Mouse (Mus musculus) layer of hippocampus, adult 18-20 months (tissue): ENCODE results near the gene Mpig6b. TPM values are rescaled to one million over a fixed set of nuclear protein-coding genes. Genes with fewer than 3 reads are reported as not detected.

ENCODE experiments used
- DNase-seq, 2 experiments: peaks; one replicate each; pipeline ENCODE4 v3.0.0; 2022; ENCODE audit warnings: low spot score in 2 of 2
- total RNA-seq, 2 experiments: library from RNA; stranded (reverse); gene quantifications; 2 replicates each; pipeline ENCODE4 v1.2.3; 2021

The Mpig6b gene
- total RNA-seq, 2 experiments from 2014 or later = not detected

DNA sequence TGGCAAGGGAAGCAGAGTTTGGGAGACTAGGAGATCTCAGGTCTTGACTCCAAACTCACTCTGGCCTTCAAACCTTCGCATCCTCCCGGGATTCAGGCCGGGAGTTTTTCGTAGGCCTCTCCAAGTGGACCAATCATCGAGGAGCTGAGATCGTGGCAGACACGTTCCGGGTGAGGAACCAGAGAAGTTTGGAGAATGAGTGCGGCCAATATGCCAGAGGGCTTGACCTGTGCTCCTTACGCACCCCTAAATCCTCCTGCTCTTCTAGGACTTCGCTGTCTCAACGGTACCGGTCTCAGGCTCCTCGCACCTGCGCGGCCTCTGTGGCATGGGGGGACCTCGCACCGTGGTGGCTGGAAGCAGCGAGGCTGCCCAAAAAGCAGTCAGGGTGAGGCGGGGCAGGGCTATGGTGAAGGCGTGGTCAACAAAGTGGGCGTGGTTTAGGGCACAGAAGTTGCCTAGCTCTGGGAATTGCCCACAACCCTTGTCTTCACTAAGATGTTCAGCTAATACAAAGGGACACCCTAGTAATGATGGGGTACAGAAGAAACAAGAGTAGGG lies 5.2 kb downstream of the Mpig6b start:
- no peak for DNase-seq

DNA sequence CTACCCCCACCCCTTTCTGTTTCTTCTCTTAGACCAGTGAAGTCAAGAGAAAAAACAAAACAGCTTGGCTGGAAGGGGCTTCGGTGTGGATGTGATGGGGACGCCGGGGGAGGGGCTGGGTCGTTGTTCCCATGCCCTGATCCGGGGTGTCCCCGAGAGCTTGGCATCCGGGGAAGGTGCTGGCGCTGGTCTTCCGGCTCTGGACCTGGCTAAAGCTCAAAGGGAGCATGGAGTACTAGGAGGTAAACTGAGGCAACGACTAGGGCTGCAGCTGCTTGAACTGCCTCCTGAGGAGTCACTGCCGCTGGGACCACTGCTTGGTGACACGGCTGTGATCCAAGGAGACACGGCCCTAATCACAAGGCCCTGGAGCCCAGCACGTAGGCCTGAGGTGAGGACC lies 5.9 kb downstream of the Mpig6b start:
- no peak for DNase-seq

DNA sequence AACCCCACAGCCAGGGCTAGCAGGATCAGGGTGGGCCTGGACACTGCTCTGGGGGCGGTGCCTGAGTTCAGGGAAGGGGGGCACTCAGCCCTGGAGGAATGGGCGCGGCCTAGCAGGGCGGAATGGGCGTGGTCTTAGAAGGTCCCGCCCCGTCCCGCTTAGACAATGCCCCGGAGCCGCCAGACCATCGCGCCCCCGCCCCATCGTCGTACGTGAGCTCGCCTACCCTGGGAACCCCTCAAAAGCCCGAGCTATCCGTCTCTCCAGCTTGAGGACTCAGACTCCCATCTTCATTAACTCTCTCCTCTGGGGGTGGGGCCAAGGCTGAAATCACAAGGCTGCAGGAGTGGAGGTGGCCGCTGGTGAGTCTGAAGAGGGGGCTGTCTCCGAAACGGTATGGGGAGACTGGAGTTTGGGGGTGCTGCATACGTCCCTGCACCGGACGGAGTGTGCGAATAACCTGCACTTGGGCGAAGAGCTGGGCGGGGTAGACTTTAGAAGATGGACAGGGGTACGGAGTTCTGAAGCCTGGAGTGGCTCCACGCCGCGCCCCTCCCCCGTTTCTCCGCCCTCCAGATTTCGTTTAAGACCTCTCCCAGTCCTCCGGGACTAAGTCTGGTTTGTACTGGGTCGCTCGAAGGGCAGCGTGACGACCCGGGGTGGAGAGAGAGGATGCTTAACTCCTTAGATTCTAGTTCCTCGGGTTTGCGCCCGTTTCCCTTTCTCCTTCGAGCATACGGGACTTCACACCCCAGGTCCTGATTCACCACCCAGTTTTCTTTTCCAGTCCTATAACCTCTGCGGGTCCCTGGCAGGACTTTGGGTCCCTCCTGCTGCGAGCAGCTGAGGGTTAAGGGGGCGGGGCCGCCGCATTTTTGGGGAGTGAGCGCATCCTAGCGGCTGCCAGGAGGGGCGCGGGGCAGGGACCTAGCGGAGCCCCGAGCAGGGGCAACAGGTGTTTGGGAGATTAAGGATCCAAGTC lies 6.8 kb downstream of the Mpig6b start, which contains the start of gene Ddah2:
Gene Ddah2, plus strand, starts transcription at position 125 of the 982 bp plus-strand sequence.
- DNase-seq = peak; percentile 39 to 66

DNA sequence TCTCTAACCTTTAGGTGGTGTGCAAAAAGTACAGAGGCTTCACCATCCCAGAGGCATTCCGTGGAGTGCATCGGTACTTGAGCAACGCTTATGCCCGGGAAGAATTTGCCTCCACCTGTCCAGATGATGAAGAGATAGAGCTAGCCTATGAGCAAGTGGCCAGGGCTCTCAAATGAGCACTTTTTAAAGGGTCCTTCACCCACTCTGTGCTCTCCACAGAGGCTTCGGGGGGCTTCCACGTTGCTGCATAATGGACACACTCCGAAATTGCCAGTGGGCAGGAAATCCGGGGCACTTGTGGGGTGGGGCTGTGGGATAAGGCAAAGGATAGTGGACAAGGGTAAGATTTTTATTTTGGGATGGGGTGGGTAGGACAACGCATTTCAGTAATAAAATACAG lies 7.7 kb downstream of the Mpig6b start:
- no peak for DNase-seq

DNA sequence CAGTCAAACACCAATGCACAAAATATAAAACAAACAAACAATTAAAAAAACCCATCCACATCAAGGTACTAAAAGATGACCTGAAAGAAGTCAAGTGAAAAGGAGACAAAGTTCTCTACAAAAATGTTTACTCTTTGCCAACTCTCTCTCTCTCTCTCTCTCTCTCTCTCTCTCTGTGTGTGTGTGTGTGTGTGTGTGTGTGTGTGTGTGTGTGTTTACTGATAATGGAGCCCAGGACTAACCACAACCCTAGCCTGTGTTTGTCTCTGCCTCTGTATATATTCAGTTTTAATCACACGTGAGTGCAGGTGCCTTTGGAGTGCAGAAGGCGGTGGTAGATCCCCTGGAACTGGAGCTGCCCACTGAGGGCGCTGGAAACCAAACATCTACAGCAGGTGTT lies 8.9 kb downstream of the Mpig6b start:
- DNase-seq = no peak

DNA sequence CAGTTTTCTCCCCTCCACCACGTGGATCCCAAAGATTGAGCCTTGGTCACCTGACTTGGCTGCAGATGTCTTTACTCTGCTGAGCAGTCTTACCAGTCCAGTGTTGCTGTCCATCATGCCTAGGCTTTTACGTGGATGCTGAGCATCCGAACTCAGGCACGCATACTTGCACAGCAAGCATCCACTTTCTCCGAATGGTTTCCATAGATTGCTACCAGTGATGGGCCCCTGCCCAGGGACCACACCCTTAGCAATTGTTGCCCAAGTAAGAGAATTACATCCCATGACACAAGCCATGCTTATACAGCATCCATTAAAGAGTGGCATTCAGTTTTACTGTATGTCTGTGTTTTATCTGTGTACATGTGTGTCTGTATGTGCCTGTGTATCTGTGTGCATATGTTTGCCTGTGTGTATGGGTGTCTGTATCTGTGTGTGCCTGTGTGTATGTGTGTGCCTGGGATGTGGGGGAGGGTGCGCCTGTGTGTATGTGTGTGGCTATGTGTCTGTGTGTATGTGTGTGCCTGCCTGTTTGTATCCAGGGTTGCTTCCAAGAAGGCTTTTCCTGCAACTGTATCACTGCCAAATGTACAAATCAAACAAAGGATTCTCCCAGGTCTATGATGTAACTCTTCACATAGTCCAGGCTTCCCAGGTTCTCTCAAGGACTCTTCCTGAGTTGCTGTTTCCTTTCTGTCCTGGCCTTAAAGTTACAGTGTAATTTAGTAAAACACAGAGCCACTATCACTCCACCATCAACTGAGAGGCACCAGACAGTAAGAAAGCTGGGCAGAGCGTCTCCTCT lies 10.1 kb downstream of the Mpig6b start:
- no peak for DNase-seq

DNA sequence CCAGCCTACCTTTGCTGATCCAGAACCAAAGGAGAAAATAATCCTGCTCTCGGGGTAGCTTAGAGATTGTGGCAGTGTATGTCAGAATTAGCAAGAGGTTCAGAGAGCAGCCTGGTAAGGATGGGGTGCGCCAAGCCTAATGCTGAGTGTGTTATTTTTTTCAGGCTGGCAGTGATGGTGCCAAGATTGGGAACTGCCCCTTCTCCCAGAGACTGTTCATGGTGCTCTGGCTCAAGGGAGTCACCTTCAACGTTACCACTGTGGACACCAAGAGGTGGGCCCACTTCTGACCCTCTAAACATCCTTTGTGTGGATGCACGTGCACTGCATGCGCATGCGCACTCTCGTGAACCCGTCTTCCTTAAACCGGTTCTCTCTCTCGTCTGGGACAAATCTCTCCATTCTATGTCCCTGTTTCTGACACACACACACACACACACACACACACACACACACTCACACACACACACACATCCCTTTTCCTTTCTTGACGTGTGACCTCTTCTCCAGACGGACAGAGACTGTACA lies 13.6 kb downstream of the Mpig6b start:
- DNase-seq = no peak

DNA sequence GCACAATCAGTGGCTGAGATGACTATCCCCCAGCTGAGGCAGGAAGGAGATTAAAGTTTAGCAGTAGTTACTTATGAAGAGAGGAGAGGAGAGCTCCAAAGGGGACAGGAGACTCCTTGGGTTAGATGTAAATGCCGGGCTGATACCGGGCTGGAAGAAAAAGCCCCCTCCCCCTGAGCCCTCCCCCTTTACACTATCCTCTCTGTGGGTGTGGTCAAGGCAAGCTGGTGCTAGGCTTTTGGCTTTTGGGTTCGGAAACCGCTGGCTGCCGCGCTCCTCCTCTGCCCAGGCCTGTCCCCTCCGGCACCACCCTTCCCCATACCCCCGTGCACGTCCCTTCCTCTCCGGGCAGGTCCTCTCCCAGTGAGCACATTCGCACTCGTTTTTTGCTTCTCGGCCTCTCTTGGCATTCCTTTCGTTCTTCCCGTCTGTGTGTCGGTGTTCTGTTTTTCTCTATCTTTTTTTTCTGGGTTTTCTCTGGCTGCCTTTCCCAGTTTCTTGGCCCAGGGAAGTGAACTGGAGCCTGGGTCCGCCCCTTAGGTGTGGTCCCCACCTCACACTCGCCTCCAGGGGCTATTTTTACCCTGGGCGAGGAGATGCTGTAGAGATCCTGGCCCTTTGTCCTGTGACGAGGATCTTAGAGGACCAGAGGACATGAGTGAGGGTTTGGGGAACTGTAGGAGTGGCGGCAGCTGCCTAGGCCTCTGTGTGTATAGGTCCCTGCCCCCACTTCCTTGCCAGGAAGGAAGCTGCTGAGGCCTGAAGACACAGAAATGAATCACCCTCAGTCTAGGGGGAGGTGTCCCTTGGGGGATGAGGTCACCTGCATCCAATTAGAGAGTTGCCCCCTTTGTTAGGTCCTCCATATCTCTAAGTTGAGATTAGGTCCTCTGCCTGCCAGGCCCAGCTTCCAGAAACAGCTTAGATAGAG lies 14.6 kb downstream of the Mpig6b start:
- DNase-seq = no peak

DNA sequence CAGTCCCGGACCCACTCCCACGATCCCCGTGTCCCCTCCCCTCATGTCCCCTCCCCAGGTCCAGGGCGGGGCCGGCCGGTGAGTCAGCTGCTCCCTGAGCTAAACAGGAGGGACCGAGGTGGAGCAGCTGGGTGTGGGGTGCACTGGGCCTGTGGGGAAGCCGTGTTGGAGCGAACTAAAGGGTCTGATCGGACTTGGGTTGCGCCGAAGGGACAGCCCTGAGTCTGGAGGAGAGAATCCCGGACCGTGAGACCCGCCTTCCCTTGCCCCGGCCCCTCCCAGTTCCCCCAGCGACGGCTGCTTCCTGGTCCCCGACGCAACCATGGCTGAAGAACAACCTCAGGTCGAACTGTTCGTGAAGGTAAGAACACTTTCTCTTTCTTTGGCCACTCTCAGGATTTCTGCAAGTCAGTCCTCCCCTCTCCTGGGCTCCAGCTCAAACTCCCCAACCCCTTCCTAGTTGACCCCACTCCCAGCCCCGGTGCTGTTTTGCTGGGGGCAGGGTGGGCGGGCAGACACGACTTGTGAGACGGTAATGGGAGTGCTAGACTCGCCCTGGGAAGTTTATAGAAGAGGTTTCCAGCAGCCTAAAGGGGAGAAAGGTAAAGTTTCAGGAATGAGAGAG lies 15.7 kb downstream of the Mpig6b start:
- DNase-seq = no peak

DNA sequence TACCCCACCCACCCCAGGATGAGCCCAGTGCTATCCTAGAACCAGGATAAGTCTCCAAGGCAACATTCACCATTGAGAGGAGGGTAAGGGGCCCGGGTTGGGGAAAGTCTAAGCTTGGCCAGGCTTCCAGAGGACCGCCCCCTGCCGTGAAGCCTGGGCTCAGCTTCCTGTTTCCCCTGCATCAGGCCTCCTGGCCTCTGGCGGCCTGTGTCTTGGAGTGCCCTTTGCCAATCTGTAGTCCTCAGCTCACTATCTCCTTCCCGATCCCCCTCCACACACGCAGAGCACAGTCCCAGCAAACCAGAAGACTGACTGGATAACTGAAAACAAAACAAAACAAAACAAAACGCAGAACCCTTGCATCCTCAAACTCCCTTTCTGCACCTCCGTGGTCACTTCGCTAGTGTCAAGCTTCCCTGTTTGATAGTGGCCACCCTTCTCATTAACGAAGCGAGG lies 16.4 kb downstream of the Mpig6b start, which contains the start of gene Clic1:
Gene Clic1, plus strand, starts transcription at position 406 of the 456 bp plus-strand sequence.
- DNase-seq = no peak

DNA sequence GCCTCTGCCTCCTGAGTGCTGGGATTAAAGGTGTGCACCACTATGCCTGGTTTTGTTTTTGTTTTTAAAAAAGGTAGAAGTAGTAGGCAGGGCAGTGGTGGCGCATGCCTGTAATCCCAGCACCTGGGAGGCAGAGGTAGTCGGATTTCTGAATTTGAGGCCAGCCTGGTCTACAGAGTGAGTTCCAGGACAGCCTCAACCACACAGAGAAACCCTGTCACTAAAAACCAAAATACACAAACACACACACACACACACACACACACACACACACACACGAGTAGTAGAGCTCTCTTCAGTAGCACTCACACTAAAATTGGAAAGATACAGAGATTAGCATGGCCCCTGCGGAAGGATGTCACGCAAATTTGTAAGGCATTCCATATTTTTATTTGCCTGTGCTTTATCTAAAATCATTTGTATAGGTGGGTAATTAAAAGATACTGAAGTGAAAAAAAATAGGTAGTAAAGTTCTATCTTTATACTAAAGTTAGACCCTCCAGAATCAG lies 17.0 kb downstream of the Mpig6b start:
- no peak for DNase-seq

DNA sequence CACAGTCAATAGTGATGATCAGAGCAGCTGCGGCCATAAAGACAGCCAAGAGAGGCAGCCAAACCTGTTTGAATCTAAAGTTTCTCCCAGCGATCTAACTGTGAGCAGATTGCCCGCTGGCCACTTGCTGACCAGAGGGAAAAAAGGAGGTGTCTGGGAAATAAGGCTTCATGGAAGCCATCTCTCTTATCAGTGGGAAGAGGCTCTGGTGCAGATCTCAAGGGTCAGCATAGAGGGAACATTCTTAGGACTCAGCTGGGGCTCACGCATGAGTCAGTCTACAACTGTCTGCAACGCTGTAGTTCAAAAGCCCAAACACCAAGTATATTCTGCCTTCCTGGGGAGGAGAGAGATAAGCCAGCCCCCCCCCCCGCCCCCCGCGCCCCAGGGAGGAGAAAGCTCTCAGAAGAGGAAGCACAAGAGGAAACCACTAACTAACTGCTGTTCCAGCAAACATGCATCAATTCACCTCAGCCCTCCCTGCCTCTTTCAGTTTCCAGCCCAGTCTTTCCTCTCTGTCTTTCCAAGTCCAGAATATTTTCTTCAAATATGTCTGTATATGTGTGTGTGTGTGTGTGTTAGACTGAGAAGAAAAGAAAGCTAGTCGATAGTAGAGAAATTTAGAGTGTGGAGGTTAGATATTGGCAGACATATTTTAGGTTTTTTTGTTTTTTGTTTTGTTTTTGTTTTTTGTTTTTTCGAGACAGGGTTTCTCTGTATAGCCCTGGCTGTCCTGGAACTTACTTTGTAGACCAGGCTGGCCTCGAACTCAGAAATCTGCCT lies 17.6 kb downstream of the Mpig6b start:
- DNase-seq = no peak

DNA sequence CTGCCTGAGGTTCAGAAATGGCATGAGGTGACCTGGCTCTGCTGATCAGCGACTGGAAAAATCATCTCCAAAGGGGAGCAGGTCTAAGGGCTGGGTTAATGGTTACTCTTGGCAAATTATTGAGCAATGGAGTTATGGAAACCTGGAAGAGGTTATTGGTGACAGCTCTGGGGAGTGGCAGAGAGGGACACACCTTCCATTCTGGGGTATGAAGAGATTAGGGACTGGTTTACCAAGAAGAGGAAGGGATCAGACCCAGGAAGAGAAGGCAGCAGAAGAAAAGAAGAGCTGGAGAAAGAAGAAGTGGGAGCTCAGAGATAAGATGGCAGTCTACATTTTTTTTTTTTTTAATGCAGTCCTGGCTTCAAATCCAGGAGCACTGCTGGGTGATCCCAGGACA lies 18.3 kb downstream of the Mpig6b start:
- no peak for DNase-seq

DNA sequence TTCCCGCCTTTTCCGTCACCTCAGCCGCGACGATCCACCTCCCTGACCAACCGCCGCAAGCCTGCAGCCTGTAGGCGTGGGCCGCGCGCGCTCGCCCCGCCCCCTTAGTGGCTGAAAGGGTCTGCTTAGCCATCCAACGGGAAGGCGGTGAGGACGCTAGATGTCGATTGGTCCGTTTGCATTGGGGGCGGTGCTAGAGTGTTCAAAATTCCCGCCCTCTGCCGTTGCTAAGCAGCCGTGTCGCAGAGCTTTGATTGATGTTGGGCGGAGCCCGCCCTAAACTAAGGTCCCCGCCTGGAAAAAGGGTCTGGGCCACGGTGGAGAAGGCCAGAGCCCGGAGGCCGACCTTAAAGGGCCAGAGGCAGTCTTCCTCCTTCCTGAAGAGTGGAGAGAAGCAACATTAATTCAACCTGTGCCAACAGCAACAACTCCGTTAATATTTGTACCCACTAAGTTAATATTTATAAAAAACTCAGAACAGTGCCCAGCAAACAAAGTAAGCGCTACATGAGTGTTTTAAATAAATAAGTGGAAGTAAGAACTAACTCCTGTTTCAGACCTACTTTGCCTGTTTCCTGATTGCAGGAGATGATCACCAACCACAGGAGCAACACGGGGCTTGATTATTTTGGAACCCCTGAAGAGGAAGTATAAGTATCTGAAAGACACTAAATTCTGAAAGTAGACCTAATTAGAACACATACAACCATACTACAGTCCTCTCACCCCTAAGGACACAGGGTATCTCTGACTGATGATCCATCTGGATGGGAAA lies 19.1 kb downstream of the Mpig6b start, which contains the start of gene Msh5:
Gene Msh5, minus strand, starts transcription at position 65 of the 775 bp plus-strand sequence.
- DNase-seq = peak; percentile 83 to 93

DNA sequence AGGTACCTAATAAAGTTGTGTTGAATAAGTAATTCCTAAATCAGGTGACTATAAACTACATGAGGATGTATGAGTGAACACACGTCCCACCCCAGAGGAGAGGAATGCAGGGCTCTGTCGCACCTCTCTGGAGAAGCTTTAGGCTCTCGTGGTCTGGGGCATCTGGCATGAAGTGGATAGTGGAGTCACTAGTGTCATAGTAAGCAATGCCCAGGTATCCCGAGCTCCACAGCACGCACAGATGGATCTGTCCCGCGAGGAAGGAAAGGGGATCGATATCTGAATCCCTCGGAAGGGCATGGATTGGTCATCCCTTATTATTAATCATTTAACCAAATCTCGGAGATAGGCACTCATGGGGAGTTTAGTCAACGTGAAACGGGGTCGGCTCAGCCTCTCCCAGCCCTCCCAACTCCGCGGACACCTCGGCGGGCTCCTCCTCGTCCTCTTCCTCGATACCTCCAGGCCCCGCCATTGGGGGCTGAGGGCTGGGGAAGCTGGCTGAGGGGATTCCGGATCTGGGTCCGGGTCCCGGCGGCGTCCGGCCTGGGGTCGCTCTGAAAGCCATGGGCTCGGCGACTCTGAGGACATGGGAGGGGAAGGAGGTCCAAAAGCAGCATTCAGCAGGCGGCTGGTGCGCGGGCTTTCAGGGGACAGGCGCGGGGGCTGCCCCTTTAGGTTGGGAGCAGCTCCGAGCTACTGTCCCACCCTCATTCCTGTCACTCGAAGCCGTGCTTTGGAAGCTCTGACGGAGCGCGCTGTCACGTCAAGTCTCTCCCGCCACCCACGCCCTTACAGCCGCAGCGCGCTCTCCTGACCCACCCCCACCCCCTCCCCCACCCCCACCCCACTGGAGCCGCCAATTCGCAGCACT lies 19.9 kb downstream of the Mpig6b start:
- no peak for DNase-seq

DNA sequence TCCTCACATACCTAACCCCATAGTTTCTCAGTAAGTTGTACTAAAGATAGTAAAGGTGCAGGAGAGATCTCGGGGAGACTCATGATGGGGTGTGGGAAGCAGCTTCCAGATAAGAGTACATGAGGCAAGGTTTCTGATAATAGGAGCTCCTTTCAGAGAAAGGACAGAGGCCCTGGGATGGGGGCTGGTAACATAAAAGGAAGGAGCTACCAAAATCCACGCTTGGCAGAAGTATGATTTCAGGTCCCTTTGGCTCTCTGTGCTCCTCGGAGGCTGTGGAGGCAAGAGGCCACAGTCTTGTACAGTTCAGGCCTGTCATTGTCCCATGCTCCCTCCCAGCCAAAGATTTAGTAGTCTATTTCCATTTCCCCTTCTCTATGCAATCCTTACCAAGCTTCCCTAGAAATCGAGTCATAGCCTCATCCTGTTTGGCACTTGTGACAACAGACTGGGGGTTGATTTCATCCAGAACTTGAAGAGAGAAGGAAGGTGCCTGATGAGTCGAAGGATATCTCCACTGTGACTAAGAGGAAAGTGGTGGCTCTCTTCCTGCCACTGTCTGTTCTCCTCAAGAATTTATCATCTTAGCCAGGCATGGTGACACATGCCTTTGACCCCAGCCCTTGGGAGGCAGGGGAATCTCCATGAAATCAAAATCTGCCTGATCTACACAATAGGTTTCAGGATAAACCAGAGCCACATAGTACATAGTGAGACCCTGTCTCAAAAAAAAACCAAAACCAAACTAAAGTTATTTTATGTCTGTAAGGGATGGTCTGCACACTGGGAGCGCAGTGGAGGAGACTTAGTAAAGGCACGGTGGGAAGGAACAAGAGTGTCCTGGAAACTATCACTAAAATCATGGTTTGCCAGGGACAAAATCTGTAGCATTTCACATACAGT lies 20.8 kb downstream of the Mpig6b start:
- no peak for DNase-seq
